9 mouse cellular contexts compared by ENCODE assay signal in the genomic region with DNA sequence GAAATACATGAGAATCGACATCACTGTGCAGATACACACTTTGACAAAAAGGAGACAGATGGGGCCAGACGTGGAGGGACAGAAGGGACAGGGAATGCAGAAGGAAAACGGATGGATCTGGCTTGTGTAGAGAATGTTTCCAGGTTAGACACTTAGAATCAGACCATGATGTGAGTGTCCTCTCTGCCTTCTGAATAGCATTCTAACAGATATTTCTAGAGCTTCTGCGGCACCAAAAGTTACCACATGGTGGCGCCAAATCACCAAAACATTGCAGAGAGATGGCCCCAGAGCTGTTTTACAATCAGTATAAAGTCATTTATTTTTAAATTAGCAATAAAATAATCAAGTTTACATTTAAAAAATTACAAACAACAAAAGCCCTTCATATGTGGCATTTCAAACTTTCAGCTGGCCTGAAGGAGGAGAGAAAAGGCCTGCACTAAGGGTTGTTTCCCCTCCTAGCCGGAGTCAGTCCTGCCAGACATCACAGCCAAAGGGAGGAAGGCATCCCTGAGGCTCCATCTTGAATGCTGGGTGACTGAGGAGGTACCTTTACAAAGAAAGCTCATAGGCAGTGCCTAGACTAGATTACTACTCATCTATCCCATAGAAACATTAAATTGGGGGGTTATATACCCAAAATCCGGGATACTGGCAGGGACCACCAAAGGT. TPM values are rescaled to one million over a fixed set of nuclear protein-coding genes. Genes with fewer than 3 reads are reported as not detected.
DNase-seq lines count a peak whose midpoint lies in the region; ATAC-seq and TF ChIP-seq lines count a peak whose summit lies in the region.
"Had no signal": no experiment of that assay in that cellular context is flagged by ENCODE, and none has a peak within 500 bp of the region (broad histone marks: within the 10 kb centered on the region; RNA-seq: fewer than 3 reads in every experiment).

No protein-coding gene starts in this region.

- no peaks in the 10 kb centered on the region for H3K4me1 ChIP-seq in forebrain, embryonic 14.5 days (ENCODE audit: control insufficient read depth, insufficient read depth, low read length)
- no peaks in the 10 kb centered on the region for H3K4me1 ChIP-seq in intestine, embryonic 14.5 days (replicated peaks; ENCODE audit: control insufficient read depth, insufficient read depth, low read length)
- no peaks in the 10 kb centered on the region for H3K4me1 ChIP-seq in limb, embryonic 14.5 days (ENCODE audit: control insufficient read depth, insufficient read depth, low read length)
- H3K4me1 ChIP-seq: lung, embryonic 15.5 days had no signal

- DNase-seq in left cerebral cortex, adult 18-20 months (ENCODE audit: low spot score in 2 of 2) = peak; percentile 71 to 72
- no peak for DNase-seq in left cerebral cortex, adult 11 months (ENCODE audit: low spot score)
- peak; percentile 57 for DNase-seq in c-Kit-positive CD71-positive TER-119-positive erythroid progenitor cells, embryonic 14.5 days (ENCODE audit: low spot score)
- DNase-seq in forebrain, embryonic 14.5 days (ENCODE audit: low spot score) = peak; percentile 61
- peak; percentile 87 for DNase-seq in intestine, embryonic 14.5 days (ENCODE audit: low spot score)
- peak; percentile 58 for DNase-seq in limb, embryonic 14.5 days (ENCODE audit: low spot score)
- DNase-seq in natural killer cell, adult 2 months (ENCODE audit: low spot score in 2 of 2) = peak; percentile 41 to 64
- DNase-seq in splenic B cell, adult 2 months (ENCODE audit: low read depth, low spot score) = peak; percentile 79

- TF ChIP-seq POLR2A in limb, embryonic 14.5 days (IDR thresholded peaks at IDR 0.05; ENCODE audit: borderline replicate concordance, extremely low read depth, insufficient read depth, insufficient read length) = no peak

- no peak overlapping the region for H3K4me3 ChIP-seq in forebrain, embryonic 14.5 days (ENCODE audit: low read depth, low read length)
- H3K4me3 ChIP-seq in intestine, embryonic 14.5 days (ENCODE audit: low read depth, low read length) = no peak overlapping the region
- H3K4me3 ChIP-seq in limb, embryonic 14.5 days (replicated peaks; ENCODE audit: low read length) = no peak overlapping the region
- H3K4me3 ChIP-seq: lung, embryonic 15.5 days had no signal

- no peak overlapping the region for H3K4me2 ChIP-seq in forebrain, embryonic 14.5 days (ENCODE audit: low read length)
- H3K4me2 ChIP-seq in intestine, embryonic 14.5 days (ENCODE audit: low read length) = no peak overlapping the region
- H3K4me2 ChIP-seq in limb, embryonic 14.5 days (replicated peaks; ENCODE audit: low read depth, low read length, severe bottlenecking) = no peak overlapping the region
- H3K4me2 ChIP-seq: lung, embryonic 15.5 days had no signal

- H3K9me3 ChIP-seq in forebrain, embryonic 14.5 days (replicated peaks; ENCODE audit: control insufficient read depth, low read length) = no peaks in the 10 kb centered on the region
- H3K9me3 ChIP-seq in intestine, embryonic 14.5 days (ENCODE audit: control insufficient read depth, low read length) = no peaks in the 10 kb centered on the region
- H3K9me3 ChIP-seq in limb, embryonic 14.5 days (ENCODE audit: control insufficient read depth, low read length) = no peaks in the 10 kb centered on the region
- H3K9me3 ChIP-seq: lung, embryonic 15.5 days had no signal

- H3K36me3 ChIP-seq in forebrain, embryonic 14.5 days (ENCODE audit: control insufficient read depth, insufficient read depth, low read length) = peaks cover 27% of the 10 kb centered on the region
- peaks cover 44% of the 10 kb centered on the region for H3K36me3 ChIP-seq in intestine, embryonic 14.5 days (ENCODE audit: control insufficient read depth, insufficient read depth, low read length)
- H3K36me3 ChIP-seq in limb, embryonic 14.5 days (ENCODE audit: control insufficient read depth, insufficient read depth, low read length) = peaks cover 27% of the 10 kb centered on the region
- peaks cover 5% of the 10 kb centered on the region; the same call in 1 of the 2 replicates for H3K36me3 ChIP-seq in splenic B cell, adult 2 months (ENCODE audit: control insufficient read depth, insufficient read depth, low read length, poor library complexity, severe bottlenecking)

- H3K27ac ChIP-seq in forebrain, embryonic 14.5 days (ENCODE audit: low read depth, low read length) = no peak overlapping the region
- H3K27ac ChIP-seq in intestine, embryonic 14.5 days (ENCODE audit: low read depth) = no peak overlapping the region
- no peak overlapping the region for H3K27ac ChIP-seq in limb, embryonic 14.5 days (replicated peaks; ENCODE audit: low read depth, low read length)
- H3K27ac ChIP-seq: lung, embryonic 15.5 days had no signal

- H3K27me3 ChIP-seq in forebrain, embryonic 14.5 days (replicated peaks; ENCODE audit: control insufficient read depth, insufficient read depth, low read length) = no peaks in the 10 kb centered on the region
- no peaks in the 10 kb centered on the region for H3K27me3 ChIP-seq in intestine, embryonic 14.5 days (replicated peaks; ENCODE audit: control insufficient read depth, insufficient read depth, low read length)
- no peaks in the 10 kb centered on the region for H3K27me3 ChIP-seq in limb, embryonic 14.5 days (ENCODE audit: control insufficient read depth, insufficient read depth, low read length)
- H3K27me3 ChIP-seq in splenic B cell, adult 2 months (ENCODE audit: control insufficient read depth, insufficient read depth, low read length, poor library complexity, severe bottlenecking) = no peaks in the 10 kb centered on the region
- H3K27me3 ChIP-seq: lung, embryonic 15.5 days had no signal

- peak; percentile 72 for ATAC-seq in forebrain, embryonic 14.5 days
- ATAC-seq in intestine, embryonic 14.5 days (replicated peaks; ENCODE audit: low FRiP score, low TSS enrichment, low read depth) = 0 out of 2 replicates have a peak, but pooled peaks have one; percentile 62
- ATAC-seq in limb, embryonic 14.5 days (ENCODE audit: low FRiP score, low read depth) = no peak

- 63% methylated on average over 7 of the region's 7 CpGs for WGBS in forebrain, embryonic 14.5 days
- 65% methylated on average over 7 of the region's 7 CpGs for WGBS in intestine, embryonic 14.5 days
- 64% methylated on average over 7 of the region's 7 CpGs for WGBS in limb, embryonic 14.5 days

- no peak overlapping the region for H3K9ac ChIP-seq in forebrain, embryonic 14.5 days (ENCODE audit: low read length)
- H3K9ac ChIP-seq in intestine, embryonic 14.5 days (ENCODE audit: low read length) = no peak overlapping the region
- H3K9ac ChIP-seq in limb, embryonic 14.5 days (ENCODE audit: low read depth, low read length, severe bottlenecking) = no peak overlapping the region
- H3K9ac ChIP-seq: lung, embryonic 15.5 days had no signal

RNA-seq across cellular contexts. Expression of gene Mrpl16, which starts 7.1 kb away (rescaled TPM):
- 10 to 100 TPM; 39.3 to 43.3 TPM for total RNA-seq in left cerebral cortex, adult 18-20 months (2021)
- 48.6 and 52.0 TPM in 2 replicates for polyA plus RNA-seq in forebrain, embryonic 14.5 days (2014; fragmentation: Nextera tagmentation; extraction: Ambion mirVana)
- 67.1 and 67.8 TPM in 2 replicates for polyA plus RNA-seq in intestine, embryonic 14.5 days (2014; fragmentation: Nextera tagmentation; extraction: Ambion mirVana)
- polyA plus RNA-seq in limb, embryonic 14.5 days (2012; rRNA removed) = 19.0 and 30.3 TPM in 2 replicates
- polyA plus RNA-seq in limb, embryonic 14.5 days (2014; fragmentation: Nextera tagmentation; extraction: Ambion mirVana) = 49.4 and 50.7 TPM in 2 replicates

RNA-seq across cellular contexts. Expression of gene Gif, which starts 30.0 kb away (rescaled TPM):
- not detected for total RNA-seq in left cerebral cortex, adult 18-20 months (2021)
- not detected in 2 replicates for polyA plus RNA-seq in forebrain, embryonic 14.5 days (2014; fragmentation: Nextera tagmentation; extraction: Ambion mirVana)
- not detected in 2 replicates for polyA plus RNA-seq in intestine, embryonic 14.5 days (2014; fragmentation: Nextera tagmentation; extraction: Ambion mirVana)
- polyA plus RNA-seq in limb, embryonic 14.5 days (2012; rRNA removed) = not detected in 2 replicates
- polyA plus RNA-seq in limb, embryonic 14.5 days (2014; fragmentation: Nextera tagmentation; extraction: Ambion mirVana) = not detected in 2 replicates

RNA-seq across cellular contexts. Expression of gene Stx3, which starts 41.9 kb away (rescaled TPM):
- total RNA-seq in left cerebral cortex, adult 18-20 months (2021) = 10 to 100 TPM; 29.5 to 30.8 TPM
- polyA plus RNA-seq in forebrain, embryonic 14.5 days (2014; fragmentation: Nextera tagmentation; extraction: Ambion mirVana) = 11.8 and 14.5 TPM in 2 replicates
- polyA plus RNA-seq in intestine, embryonic 14.5 days (2014; fragmentation: Nextera tagmentation; extraction: Ambion mirVana) = 28.4 and 30.0 TPM in 2 replicates
- 3.9 and 5.2 TPM in 2 replicates for polyA plus RNA-seq in limb, embryonic 14.5 days (2012; rRNA removed)
- 6.7 and 7.9 TPM in 2 replicates for polyA plus RNA-seq in limb, embryonic 14.5 days (2014; fragmentation: Nextera tagmentation; extraction: Ambion mirVana)
